Mouse (Mus musculus) heart, adult 2 months (tissue): ENCODE results near the gene Hfm1. TPM values are rescaled to one million over a fixed set of nuclear protein-coding genes. Genes with fewer than 3 reads are reported as not detected.

Experiments used
- DNase-seq, 2 experiments: peaks; one replicate each; pipeline ENCODE4 v3.0.0; 2021
- H3K27ac ChIP-seq: fragments of 200-600 bp; 2 replicates; pipeline ENCODE4 v1.8.1; 2022
- H3K27me3 ChIP-seq: fragments of 200-500 bp; 2 replicates; pipeline ENCODE4 v1.6.1; 2012; ENCODE audit warnings: mild to moderate bottlenecking, low read length, inconsistent platforms, mixed read lengths; ENCODE audit not compliant: control insufficient read depth, insufficient read depth
- H3K36me3 ChIP-seq: fragments of 200-500 bp; 2 replicates; pipeline ENCODE4 v1.6.1; 2012; ENCODE audit warnings: low read length, inconsistent platforms; ENCODE audit not compliant: control insufficient read depth, insufficient read depth
- H3K4me1 ChIP-seq: fragments of 200-500 bp; 2 replicates; pipeline ENCODE4 v1.6.1; 2011; ENCODE audit warnings: low read length; ENCODE audit not compliant: control insufficient read depth, insufficient read depth
- H3K4me3 ChIP-seq: fragments of 200-600 bp; 2 replicates; pipeline ENCODE4 v1.8.1; 2022
- H3K79me2 ChIP-seq: fragments of 200-500 bp; replicated peaks from 2 replicates; pipeline ENCODE4 v1.6.1; 2012; ENCODE audit warnings: mild to moderate bottlenecking, inconsistent platforms, low read length, moderate library complexity, mixed read lengths; ENCODE audit not compliant: control insufficient read depth, insufficient read depth
- H3K9ac ChIP-seq: fragments of 200-500 bp; 2 replicates; pipeline ENCODE4 v1.6.1; 2012; ENCODE audit warnings: low read depth, mild to moderate bottlenecking, control low read depth, inconsistent platforms, low read length, mixed read lengths
- CTCF ChIP-seq: fragments of 200-600 bp; IDR thresholded peaks from 2 replicates; pipeline ENCODE4 v1.8.1; 2022; ENCODE audit warnings: antibody characterized with exemption, mild to moderate bottlenecking, moderate library complexity
- EP300 ChIP-seq: fragments of 200-500 bp; IDR thresholded peaks from 2 replicates; pipeline ENCODE4 v1.6.1; 2011; ENCODE audit warnings: low read depth, low read length, control low read depth; ENCODE audit not compliant: insufficient read depth
- POLR2A ChIP-seq: fragments of 200-500 bp; IDR thresholded peaks from 2 replicates; pipeline ENCODE4 v1.6.1; 2011; ENCODE audit warnings: mild to moderate bottlenecking, low read depth, low read length, control low read depth; ENCODE audit not compliant: insufficient read depth
- WGBS: fragments of 180-500 bp; shearing (Covaris S2); methylation state at CpG from one replicate; pipeline ENCODE4 v1.1.7; 2018; 5-methylcytosine and 5-hydroxymethylcytosine counted together
- intact Hi-C: fragments of 180-260 bp; cut with DNase I; formaldehyde crosslinking; loops from one replicate; pipeline ENCODE4 v1.15.1; 2025
- polyA plus RNA-seq: library from polyadenylated mRNA; depleted of rRNA; stranded (reverse); fragments of >200 nt; gene quantifications from 2 replicates; pipeline ENCODE4 v1.2.3, GENCODE M21; 2012
- total RNA-seq, 2 experiments: library from RNA; stranded (reverse); gene quantifications; 2 replicates each; pipeline ENCODE4 v1.2.3; 2021

Hfm1 gene
- total and polyA plus RNA-seq, 3 experiments = not detected

DNA sequence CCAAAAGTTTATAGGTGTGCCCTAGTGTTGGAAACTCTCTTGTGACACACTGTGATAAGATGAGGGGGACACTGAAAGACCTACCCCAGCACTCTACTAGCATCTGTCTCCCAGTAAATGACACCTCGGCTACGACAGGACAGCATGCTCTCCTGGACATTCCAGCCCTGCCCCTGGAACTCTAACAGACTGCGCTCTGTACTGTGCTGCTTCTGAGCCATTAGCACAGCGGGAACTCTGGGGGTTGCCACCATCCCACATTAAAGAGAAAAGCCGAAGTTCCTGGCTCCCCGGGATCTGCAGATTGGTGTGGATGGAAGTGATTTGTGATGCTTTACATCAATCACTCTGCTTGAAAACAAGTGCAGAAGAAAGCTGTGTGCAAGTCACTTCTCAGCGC lies 93.1 kb downstream of the Hfm1 start:
- TF ChIP-seq POLR2A (no peak), EP300 (no peak), CTCF (no peak)
- H3K9ac ChIP-seq = no peak overlapping the region
- intact Hi-C loops = no loop called here
- H3K79me2 ChIP-seq = no peaks in the 10 kb centered on the region
- no peak overlapping the region for H3K27ac ChIP-seq
- no peak overlapping the region for H3K4me3 ChIP-seq
- DNase-seq = no peak
- no peaks in the 10 kb centered on the region; the same call in 1 of the 2 replicates for H3K27me3 ChIP-seq
- H3K36me3 ChIP-seq = no peaks in the 10 kb centered on the region
- WGBS = 28% methylated on average over 7 of the region's 7 CpGs
- H3K4me1 ChIP-seq = no peaks in the 10 kb centered on the region

DNA sequence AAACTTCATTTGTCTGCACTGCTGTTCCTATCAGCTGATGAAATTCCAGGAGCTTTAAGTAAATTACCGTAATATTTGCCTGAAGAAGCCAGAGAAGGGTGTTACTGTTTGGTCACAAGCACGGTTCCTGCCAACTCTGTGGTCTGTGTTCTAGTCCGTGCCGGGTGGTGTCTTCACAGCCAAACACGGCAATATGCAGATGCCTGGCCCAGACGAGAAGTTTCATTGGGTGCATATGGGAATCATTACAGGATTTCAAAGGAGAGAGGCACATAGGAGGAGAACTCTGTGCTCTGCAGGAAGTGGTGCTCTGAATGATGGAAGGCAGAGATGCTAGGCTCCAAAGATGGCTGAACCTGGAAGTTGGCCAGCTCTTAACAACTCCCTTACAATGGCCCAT lies 94.7 kb downstream of the Hfm1 start:
- H3K27ac ChIP-seq = no peak overlapping the region
- H3K36me3 ChIP-seq = no peaks in the 10 kb centered on the region
- no peak for DNase-seq
- intact Hi-C loops = no loop called here
- peaks cover 4% of the 10 kb centered on the region for H3K27me3 ChIP-seq
- no peaks in the 10 kb centered on the region for H3K4me1 ChIP-seq
- TF ChIP-seq POLR2A = no peak
- no peak for TF ChIP-seq EP300
- TF ChIP-seq CTCF = no peak
- 73% methylated on average over 6 of the region's 6 CpGs for WGBS
- H3K9ac ChIP-seq = no peak overlapping the region
- no peak overlapping the region for H3K4me3 ChIP-seq
- no peaks in the 10 kb centered on the region for H3K79me2 ChIP-seq

DNA sequence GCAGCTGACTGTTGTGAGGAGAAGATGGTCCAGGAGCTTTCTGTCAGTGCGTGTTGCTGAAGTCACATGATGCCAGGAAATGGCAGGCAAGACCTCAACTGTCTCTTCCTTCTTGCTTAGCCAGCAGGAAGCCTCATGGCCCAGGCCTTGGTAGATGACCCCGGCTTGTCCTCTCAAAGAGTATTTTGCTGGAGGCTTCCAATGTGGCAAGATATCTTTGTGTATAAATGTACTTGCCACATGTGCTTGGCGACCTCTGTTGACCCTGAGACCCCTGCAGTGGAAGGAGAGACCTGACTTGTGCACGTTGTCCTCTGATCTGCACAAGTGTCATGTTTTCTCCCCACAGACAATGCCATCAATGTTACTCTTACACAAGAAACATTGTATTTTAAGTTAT lies 95.3 kb downstream of the Hfm1 start:
- Histone ChIP-seq H3K79me2 (no peaks in the 10 kb centered on the region), H3K27me3 (peaks cover 4% of the 10 kb centered on the region), H3K27ac (no peak overlapping the region), H3K4me1 (no peaks in the 10 kb centered on the region), H3K36me3 (no peaks in the 10 kb centered on the region), H3K4me3 (no peak overlapping the region), H3K9ac (no peak overlapping the region)
- WGBS = 76% methylated on average over 4 of the region's 4 CpGs
- no peak for DNase-seq
- TF ChIP-seq EP300 (no peak), CTCF (no peak), POLR2A (no peak)
- intact Hi-C loops = no loop called here

DNA sequence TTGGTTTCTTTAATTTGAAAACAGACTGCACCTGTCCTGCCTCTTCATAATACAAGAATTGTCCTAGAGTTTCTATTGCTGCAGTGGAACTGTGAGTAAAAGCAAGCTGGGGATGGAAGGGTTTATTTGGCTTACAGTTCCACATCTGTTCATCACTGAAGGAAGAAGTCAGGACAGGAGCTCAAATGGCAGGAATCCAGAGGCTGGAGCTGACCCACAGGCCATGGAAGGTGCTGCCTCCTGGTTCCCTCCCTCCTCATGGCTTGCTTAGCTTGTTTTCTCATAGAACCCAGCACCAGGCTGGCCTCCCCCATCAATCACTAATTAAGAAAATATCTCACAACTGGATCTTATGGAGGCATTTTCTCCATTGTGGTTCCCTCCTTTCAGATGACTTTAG lies 99.4 kb downstream of the Hfm1 start:
- Histone ChIP-seq H3K79me2 (no peaks in the 10 kb centered on the region), H3K4me3 (no peak overlapping the region), H3K9ac (no peak overlapping the region), H3K27ac (no peak overlapping the region), H3K27me3 (peaks cover 4% of the 10 kb centered on the region), H3K36me3 (no peaks in the 10 kb centered on the region), H3K4me1 (no peaks in the 10 kb centered on the region)
- TF ChIP-seq CTCF (no peak), EP300 (no peak), POLR2A (no peak)
- no peak for DNase-seq
- intact Hi-C loops = no loop called here

DNA sequence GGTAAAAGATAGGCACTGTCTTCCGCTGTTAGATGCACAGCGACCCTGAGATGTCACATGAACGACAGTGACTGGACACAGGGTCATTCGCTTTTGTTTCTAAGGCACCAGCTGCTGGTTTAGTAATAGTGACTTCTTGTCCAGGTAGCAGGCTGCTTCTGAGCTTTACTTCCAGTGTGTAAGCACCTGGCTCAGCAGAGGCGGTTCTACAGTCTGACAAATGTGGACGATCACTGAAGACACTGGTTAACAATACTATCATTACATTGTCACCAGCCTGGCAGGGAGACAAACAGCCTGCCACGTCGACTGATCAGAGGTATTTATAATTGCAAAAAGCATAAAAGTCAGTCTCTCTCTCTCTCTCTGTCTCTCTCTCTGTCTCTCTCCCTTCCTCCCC lies 100.1 kb downstream of the Hfm1 start:
- no peaks in the 10 kb centered on the region for H3K79me2 ChIP-seq
- intact Hi-C loops = no loop called here
- peaks cover 4% of the 10 kb centered on the region for H3K27me3 ChIP-seq
- H3K4me1 ChIP-seq = no peaks in the 10 kb centered on the region
- no peak for DNase-seq
- no peak overlapping the region for H3K9ac ChIP-seq
- no peak overlapping the region for H3K4me3 ChIP-seq
- H3K27ac ChIP-seq = no peak overlapping the region
- WGBS = 63% methylated on average over 8 of the region's 8 CpGs
- TF ChIP-seq EP300 (no peak), CTCF (no peak), POLR2A (no peak)
- no peaks in the 10 kb centered on the region for H3K36me3 ChIP-seq

DNA sequence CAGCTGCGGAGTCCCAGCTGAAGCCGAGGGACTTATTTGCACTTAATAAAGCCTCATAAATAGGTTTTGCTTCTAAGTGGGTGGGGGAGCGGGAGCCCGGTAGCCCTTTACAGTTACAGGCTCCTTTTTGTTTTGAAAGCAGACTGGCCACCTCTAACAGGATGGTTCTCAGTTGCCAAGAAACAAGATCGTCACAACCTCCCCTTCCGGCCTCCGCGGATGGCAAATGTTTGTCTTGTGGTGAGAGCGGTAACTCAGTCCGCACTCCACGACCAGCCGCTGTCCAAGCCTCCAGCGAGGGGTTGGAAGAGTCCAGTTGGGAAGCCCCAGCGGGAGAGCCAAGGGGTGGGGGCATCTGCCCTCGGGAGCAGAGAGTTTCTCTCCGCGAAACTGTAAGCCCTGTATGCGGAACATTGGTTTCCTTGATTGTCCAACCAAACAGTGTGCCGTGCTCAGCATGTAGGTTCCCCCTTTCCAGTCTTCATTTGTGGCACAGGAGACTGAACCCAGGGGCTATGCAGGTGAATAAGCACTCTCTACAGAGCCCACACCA lies 100.7 kb downstream of the Hfm1 start:
- DNase-seq = peak in 1 of 2 experiments; percentile 7
- TF ChIP-seq POLR2A = no peak
- no peak for TF ChIP-seq CTCF
- intact Hi-C loops = no loop called here
- H3K9ac ChIP-seq = no peak overlapping the region
- H3K27me3 ChIP-seq = peaks cover 4% of the 10 kb centered on the region
- peak overlapping the region; percentile 16; the same call in 1 of the 2 replicates for H3K4me3 ChIP-seq
- WGBS = 11% methylated on average over 19 of the region's 19 CpGs
- H3K36me3 ChIP-seq = no peaks in the 10 kb centered on the region
- H3K4me1 ChIP-seq = no peaks in the 10 kb centered on the region
- H3K27ac ChIP-seq = no peak overlapping the region
- no peaks in the 10 kb centered on the region for H3K79me2 ChIP-seq
